Mouse (Mus musculus) embryo, embryonic 9.5 days (tissue): ENCODE data around the gene 4930595D18Rik.
A peak's percentile ranks its signal among the peaks of the same experiment; 100 is the strongest.

Experiments
- DNase-seq: peaks from one replicate; pipeline ENCODE4 v3.0.0-alpha.2; 2017; ENCODE audit errors: extremely low spot score

The 4930595D18Rik gene

DNA sequence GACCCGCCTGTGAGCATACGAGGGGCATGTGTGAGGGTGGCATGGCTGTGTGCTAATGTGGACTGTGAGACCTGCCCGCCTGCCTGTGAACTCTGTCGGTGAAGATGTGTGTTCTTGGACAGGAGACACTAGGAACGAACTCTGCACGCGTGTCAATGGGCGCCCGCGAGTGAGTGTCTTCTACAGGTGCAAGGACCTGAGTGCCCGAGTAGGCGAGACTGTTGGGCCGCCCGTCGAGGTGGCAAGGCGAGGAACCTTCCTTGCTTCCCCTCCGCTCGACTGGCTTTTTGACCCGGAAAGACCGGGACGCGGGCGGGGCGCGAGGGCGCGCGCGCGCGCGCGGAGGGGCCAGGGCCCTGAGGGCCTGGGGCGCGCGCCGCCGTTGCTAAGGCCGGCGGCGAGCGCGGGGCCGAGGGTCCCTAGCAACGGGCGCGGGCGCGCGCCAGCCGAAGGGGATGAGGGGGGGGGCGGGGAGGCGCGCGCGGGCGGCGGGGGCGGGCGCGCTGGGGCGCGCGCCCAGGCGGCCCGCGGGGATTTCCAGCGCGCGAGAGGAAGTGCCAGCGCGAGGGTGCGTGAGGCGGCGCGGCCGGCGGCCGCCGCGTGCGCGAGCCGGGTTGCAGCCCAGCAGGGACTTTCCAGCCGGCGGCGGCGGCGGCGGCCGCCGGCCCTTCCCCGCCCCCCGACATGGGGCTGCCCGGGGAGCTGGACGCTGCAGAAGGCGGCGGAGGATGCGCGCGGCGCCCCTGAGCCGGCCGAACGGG lies 18.3 kb downstream of the 4930595D18Rik start, which contains the start of gene Traf3:
TSS of gene Traf3 (plus strand) at position 540 of the 761 bp plus-strand sequence.
- peak; percentile 82 for DNase-seq

DNA sequence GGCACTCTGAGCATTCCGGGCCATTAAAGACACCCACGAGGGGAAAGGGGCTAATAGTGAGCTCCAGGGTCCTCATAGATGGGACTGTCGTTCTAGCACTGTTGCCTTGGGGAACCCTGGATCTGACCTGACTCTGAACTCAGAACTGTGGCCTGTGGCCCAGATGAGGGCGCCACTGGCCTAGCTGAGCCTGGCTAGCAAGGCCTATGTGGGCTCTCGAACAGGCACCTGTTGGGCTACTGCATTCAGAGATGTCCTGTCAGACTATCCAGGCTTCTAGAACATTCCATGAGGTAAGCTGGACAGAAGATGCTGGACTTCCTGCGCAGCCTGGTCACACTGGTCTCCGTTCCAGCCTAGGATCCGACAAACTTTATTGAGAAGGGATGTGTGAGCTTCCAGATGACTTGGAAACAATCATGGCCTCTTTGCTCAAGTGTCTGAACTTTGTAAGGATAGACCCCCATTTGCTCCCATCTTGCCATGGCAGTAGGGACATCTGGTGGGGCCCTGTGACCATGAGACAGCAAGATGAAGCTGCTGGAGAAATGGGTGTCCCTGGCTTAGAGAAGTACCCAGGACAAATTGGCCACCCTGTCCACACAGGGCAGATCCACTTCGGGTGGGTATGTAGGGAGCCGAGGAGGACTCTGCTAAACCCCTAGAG lies 19.0 kb downstream of the 4930595D18Rik start:
- peak; percentile 44 for DNase-seq

DNA sequence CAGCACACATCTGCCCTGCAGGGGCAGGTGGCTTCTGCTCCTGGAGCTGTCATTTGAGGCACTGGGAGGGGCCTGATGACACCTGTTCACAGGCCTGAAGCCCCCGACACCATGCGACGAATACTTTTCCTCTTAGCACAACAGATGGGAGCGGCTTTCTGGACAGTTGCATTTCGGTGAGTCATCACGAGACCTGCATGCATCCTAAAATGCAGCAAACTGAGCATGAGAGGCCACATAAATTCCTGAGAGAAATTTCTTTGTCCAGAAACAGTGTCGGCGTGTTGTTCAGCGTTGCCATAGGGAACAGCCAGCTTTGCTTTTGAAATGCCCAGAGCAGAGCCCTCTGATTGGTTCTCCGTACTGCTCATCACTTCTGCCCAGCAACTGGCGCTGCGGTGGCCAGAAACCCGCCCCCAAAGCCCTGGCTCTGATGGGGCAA lies 20.0 kb downstream of the 4930595D18Rik start:
- peak; percentile 87 for DNase-seq

DNA sequence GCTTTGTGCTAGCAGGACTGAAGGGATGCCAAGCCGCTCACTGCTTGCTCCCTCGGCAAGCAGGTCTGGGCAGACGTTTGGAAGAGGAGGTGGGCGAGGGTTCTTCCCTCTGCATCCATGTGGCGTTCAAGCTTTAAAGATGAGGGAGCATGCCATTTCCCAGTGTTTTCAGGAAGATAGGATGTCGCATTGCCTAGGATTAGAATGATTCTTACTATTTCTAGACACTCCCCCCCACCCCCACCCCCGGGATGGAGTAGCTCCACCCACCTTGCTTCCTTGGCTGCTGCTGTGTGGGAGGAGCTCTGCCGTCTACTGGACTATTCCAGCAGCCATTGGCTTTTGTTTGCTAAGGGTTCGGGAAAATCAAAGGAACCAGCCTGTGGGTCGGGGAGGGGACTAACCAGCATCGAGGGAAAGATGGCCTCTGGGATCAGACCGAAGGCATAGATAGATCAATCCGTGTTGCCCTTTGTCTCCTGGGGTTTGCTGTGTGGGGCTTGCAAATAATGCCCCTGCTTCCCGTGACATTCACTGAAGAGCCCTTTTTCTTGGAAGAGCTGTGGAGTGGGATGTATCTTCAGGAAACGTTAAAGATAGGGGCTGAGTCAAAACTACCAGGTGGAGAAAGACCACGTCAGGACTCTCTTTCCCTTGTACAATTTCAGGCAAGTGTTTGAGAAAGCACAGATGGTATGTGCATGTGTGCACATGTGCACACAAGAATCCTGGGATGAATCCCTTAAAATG lies 21.8 kb downstream of the 4930595D18Rik start:
- peak; percentile 69 for DNase-seq

DNA sequence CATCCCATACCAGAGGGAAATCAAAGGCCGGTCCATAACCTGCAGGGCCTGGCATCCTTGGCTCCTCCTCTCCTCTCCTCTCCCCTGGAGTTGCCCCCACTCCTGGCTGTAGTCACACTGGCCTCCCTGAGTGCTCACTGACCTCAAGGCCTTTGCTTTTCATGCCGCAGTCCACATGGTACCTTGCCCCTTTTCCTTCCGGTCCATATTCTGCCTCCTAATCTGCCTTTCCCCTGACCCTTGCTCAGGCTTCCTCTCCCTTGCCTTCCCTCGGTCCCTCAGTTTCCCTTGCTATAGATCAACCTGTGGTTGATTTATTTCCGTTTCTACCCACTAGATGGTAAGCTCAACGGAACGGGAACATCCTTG lies 22.4 kb downstream of the 4930595D18Rik start:
- no peak for DNase-seq

DNA sequence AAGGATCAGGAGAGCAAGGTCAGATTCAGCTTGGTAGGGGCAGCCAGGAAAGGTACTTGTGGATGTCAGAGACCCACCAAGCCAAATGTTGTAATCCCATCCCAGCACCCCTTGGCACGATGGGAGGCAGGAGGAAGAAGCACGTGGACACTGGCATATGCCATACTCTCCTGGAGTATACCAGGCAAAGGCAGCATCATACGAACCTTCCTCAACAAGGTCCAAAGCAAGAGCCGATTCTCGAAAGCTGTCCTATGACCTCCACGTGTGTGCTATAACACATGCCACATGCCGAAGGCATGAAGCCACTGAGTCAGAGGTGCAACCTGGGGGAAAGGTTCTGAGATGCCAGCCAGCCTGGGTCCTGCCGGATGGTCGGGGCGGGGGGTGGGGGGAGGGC lies 23.4 kb downstream of the 4930595D18Rik start:
- DNase-seq = no peak

DNA sequence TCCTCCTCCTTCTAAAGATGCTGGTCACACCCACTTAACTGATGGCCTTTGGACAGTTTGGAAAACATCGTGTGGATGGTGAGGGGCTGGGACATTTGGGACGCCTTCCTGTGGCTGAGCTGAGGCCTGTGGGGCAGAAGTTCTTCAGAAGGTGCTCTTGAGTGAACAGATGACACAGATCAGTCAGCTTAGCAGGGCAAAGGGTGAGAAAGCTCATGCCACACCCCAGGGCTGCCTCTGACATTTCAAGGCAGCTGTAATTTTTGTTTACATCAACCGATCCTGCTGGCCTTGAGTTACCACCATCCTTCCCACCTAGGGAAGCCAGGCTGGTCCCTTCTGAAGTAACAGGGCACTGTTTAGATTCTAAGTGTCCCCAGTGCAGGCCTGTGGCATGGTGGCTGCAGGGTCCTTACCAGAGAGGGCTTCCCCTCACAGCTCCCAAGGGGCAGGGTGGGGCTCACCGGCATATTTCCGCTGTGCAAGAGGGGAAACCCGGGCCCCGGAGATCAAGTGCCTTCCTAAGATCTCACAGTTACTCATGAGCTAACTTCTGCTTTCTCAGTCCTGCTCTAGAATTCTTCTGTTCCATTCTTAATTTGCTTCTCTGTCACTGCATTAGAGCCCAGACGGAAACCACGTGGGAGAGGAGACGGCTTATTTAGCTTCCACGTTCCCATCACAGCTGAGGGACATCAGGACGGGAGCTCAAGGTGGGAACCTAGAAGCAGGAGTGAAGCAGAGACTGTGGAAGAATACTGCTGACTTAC lies 24.4 kb downstream of the 4930595D18Rik start:
- DNase-seq = no peak

- no peak for DNase-seq
These were observed 28.5 kb downstream of the 4930595D18Rik start for GRCm38 (mm10) chr12:111155756-111156155.

DNA sequence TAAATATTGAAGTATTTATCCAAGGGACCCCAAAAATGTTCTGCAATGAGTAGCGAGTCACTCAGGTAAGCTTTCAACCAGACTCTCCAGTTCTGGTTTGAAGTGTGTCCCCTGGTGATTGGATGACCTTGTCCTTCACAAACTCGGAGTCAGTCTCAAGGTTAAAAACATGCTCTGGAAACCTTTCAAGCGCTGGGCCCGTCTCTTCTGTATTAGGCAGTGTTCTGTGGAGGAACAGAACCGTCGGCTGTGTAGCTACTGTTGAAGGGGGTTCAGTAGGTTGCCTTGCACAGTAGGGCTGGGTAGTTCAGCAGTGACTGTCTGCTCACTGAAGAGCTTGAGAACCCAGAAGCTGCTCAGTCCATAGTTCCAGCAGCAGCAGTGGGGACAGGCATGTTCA lies 29.6 kb downstream of the 4930595D18Rik start:
- no peak for DNase-seq

GRCm38 (mm10) chr12:111153946-111154345 lies 30.3 kb downstream of the 4930595D18Rik start:
- no peak for DNase-seq

GRCm38 (mm10) chr12:111152981-111153710 lies 31.1 kb downstream of the 4930595D18Rik start:
- no peak for DNase-seq

GRCm38 (mm10) chr12:111152579-111152978 lies 31.7 kb downstream of the 4930595D18Rik start:
- DNase-seq = no peak

DNA sequence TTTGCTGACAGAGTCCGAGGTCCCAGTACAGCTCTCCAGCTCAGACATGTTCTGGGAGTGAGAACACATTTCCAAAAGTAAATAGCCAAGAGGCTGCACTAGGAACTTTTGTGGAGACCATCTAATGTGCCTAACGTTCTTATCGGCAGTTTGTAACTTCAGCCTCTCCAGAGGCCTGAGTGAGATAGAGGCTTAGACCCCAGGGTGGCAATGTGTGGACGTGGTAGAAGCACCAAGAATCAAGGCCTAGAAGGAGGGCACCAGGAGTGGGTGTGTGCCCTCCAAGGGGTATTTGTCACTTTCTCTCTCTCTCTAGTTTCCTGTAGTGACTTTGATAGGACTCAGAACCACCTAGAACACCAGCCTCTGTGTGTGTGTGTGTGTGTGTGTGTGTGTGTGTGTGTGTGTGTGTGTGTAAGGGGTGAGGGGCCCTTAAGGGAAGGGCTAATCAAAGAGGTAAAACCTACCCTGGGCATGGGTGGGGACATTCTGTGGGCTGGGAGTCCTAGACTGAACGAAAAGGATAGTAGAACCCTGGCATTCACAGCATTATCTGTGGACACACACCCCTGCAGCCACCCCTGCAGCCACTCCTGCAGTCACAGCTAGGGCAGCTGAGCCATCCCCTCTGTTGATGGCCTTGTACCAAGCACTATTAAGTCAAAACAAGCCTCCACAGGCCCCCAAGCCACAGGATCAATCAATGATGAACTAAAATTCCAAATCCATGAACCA lies 32.7 kb downstream of the 4930595D18Rik start:
- no peak for DNase-seq

DNA sequence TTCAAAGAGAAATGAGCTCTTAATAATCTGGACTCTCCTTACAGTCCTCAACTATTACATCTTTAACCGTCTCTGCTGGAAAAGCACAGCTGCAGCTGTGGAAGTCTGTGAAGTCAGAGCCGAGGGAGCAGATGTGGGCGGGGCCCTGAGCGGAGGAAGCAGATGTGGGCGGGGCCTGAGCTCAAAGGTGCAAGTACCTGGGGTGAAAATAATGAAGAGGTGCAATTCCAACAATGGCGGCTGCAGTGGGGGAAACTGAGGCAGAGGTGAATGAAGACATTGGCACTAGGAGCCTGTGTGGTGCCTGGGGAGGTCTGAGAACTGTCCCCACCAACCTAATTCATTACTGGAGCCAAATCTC lies 34.1 kb downstream of the 4930595D18Rik start:
- no peak for DNase-seq

DNA sequence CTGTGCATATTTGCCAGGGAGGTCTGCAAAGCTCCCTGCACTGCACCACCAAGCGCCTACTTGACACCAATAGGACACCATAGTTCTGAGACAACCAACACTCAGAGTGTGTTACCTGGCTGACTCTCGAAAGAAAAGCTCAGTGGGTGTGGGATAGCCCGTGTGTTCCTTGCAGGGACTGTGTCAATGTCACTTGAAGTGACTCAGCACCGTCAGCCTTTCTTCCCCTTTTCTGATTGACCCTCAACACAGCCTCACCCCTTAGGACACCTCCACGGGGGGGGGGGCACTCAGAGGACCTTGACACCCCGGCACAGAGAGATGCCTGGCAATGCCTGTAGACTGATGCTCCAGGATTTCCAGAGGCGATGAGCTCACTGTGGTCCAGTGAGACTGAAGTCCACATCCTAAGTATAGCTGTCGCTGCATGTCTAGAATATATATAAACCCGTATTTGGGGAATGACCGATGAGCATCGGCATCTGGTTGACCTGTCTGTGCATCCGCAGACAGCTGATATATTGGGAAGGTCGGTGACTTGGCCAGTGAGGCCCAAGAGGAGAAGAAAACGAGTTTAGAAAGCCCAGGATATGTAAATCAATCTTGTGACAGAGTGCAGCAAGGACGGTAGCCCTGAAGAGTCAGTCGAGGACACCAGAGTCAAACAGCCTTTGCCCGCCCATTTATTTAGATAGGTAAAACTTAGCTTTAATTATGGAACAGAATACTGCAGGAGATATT lies 34.6 kb downstream of the 4930595D18Rik start:
- no peak for DNase-seq

- DNase-seq = peak; percentile 31
These were observed 39.0 kb downstream of the 4930595D18Rik start for GRCm38 (mm10) chr12:111145269-111145668.

GRCm38 (mm10) chr12:111144598-111144997 lies 39.7 kb downstream of the 4930595D18Rik start:
- DNase-seq = no peak

- no peak for DNase-seq
These were observed 40.7 kb downstream of the 4930595D18Rik start for GRCm38 (mm10) chr12:111143509-111144063.

- DNase-seq = peak; percentile 57
These were observed 41.2 kb downstream of the 4930595D18Rik start for GRCm38 (mm10) chr12:111143005-111143508.
